Mouse (Mus musculus) kidney, adult 9 months (tissue): ENCODE data around the gene Insl5.

Source experiments
- DNase-seq: peaks from one replicate; pipeline ENCODE4 v3.0.0; 2022

Gene Insl5

DNA sequence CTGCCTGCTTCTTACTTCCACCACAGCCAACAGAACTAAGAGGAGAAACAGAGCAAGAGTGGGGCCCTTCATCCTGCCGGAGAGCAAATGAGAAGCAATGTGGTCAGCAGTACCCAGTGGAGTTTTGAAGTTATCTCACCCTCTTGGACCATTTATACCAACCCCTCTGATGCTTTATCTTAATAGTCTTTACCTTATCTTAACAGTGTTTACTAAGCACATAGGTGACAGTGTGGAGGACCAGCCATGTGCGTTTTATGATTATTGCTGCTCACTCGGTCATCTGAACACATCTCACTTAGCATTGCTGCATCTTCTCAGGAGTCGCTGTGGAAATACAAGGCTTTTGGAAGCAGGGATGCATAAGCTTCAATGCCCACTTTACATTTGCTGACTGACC, at the start of gene Insl5:
Insl5 (minus strand) TSS at position 222 of the 400 bp plus-strand sequence.
- DNase-seq: no peak

GRCm38 (mm10) chr4:103070631-103071030, 44.0 kb upstream of the Insl5 start:
- DNase-seq: no peak

- no peak for DNase-seq
Observed at GRCm38 (mm10) chr4:103067906-103068655, 41.4 kb upstream of the Insl5 start.

GRCm38 (mm10) chr4:103064976-103065375, 38.3 kb upstream of the Insl5 start:
- no peak for DNase-seq

DNA sequence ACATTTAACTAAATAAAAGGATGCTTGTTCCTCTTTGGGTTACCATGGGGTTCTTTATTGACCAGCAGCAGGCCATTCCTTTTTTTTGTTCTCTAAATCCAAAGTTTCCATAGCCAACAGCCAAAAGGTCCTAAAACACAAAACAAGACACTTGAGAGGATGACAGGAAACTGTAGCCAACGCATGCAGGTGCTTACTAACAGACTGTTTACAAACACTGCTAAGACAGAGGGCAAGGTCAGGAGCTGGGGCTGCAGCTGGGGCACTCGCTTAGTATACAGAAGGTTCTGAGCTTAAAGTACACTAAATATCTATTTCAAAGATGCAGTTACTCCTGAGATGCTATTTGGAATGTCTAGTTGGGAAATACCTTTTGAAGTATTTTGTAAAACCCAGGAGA, 37.8 kb upstream of the Insl5 start:
- no peak for DNase-seq

- DNase-seq: no peak
Observed at GRCm38 (mm10) chr4:103056909-103057308, 30.3 kb upstream of the Insl5 start.

GRCm38 (mm10) chr4:103048046-103048445, 21.4 kb upstream of the Insl5 start:
- DNase-seq: no peak

DNA sequence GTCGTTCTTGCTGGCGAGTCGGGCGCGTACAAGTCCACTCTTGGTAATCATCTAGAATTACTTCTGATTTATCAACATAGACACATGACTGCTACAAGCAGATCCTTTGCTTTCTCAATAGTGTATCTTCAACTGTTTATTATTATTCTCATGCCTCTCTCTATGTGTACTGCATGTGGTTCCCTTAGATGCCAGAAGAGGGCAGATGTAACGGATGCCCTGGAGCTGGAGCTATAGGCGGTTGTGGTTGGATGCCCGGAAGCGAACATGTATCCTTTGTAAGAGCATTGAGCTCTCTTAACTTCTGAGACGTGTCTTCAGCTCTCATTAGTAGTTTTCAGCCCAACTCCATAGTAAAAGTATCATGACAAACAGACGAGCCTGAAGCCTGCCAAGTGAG, 16.4 kb upstream of the Insl5 start:
- DNase-seq: no peak

DNA sequence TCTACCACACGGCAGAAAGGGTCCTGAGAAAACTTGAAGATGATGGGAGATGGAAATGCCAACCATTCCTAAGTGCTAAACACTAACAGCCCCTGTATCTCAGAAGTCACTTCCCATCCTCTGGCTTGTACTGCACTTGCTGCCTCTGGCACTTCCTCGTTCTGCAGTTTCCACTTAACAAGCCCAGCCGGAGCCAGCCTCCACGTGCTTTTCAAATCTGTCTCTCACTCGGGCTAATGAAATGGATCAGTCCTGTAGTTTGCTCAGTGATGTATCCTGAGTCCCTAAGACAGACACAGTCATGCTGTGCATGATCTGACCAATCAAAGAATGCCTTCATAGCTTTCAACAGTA, 13.2 kb upstream of the Insl5 start:
- no peak for DNase-seq

- no peak for DNase-seq
Observed at GRCm38 (mm10) chr4:103039103-103039837, 12.6 kb upstream of the Insl5 start.

- DNase-seq: no peak
Observed at GRCm38 (mm10) chr4:103028177-103029088, 1.8 kb upstream of the Insl5 start.

GRCm38 (mm10) chr4:103027745-103028144, 1.1 kb upstream of the Insl5 start:
- no peak for DNase-seq

DNA sequence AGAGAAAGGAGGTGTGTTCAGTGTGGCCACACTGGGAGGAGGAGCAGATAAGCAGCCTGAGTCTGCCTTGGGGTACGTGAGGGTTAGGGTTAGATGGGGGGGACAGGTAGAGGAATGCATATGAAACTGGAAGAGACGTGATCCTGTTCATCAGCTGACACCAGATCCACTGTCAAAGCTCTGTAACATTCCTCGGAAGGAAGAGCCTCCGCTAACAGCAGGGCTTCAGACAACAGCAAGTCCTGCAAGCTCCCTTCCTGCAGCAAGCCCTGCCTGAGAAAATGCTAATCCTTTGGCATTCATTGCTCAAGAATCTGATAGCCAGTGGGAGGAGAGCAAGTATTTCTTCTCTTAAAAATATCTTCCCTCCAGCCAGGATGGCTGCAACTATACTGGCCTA, 13.2 kb downstream of the Insl5 start:
- DNase-seq: no peak

- DNase-seq: no peak
Observed at GRCm38 (mm10) chr4:103011823-103012222, 14.8 kb downstream of the Insl5 start.

GRCm38 (mm10) chr4:103010734-103011133, 15.9 kb downstream of the Insl5 start:
- no peak for DNase-seq

- no peak for DNase-seq
Observed at GRCm38 (mm10) chr4:103006943-103007418, 19.7 kb downstream of the Insl5 start.

GRCm38 (mm10) chr4:103006266-103006665, 20.4 kb downstream of the Insl5 start:
- DNase-seq: no peak

GRCm38 (mm10) chr4:103005190-103005945, 21.3 kb downstream of the Insl5 start:
- DNase-seq: no peak

DNA sequence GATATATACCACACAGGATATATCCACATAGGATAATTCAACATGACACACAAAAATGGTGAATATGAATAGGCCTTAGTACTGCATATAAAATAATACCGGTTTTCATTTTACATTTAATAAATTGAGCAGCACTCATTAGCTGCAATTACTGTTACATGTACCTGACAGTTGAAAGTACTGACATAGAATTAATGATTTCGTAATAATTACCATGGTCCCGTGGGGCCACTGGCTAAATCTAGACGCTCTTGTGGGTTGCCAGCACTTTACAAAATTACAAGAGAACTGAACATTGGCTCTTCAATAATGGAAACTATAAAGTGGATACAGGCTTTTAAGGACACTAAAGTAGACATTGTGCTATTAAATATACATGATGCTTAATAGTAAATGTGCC, 22.0 kb downstream of the Insl5 start:
- DNase-seq: no peak

DNA sequence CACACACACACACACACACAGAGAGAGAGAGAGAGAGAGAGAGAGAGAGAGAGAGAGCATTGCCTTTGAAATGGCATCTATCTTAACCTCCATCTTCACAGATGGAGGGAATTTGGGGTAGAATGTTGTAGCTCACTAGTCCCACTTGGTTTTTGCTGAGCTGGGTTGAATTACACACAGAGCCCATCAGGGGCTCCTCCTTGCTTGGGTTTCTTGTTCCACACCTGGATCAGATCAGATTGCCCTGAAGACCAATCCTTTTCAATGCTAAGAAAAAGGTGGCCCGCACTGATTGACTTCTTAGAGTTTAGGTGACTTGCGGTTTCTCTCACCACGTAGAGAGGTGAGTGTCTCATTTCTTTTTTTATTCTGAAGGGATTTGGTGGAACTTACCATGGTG, 35.0 kb downstream of the Insl5 start:
- no peak for DNase-seq

- DNase-seq: no peak
Observed at GRCm38 (mm10) chr4:102990595-102991340, 35.9 kb downstream of the Insl5 start.

DNA sequence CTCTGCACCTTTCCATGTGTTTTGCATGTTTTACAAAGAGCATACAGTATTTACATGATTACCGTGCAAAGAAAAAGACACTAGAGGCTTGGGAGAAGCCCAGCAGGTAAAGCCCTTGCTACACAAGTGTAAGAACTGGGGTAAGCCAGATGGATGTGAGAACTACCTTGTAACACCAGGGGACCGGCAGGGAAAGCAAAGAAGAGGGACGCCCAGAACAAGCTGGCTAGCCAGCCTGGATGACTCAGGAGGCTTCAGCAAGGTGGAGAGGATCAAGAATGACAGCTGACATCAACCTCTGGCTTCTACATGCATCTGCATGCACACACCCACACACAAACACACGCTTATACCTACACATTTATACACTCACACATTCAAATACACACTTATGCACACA, 36.6 kb downstream of the Insl5 start:
- DNase-seq: no peak
